Mouse (Mus musculus): ENCODE measurements around the gene Gm27029. TPM values are rescaled to one million over a fixed set of nuclear protein-coding genes. Genes with fewer than 3 reads are reported as not detected.

The Gm27029 gene
- polyA plus RNA-seq, 1 experiment: 1.6 TPM

DNA sequence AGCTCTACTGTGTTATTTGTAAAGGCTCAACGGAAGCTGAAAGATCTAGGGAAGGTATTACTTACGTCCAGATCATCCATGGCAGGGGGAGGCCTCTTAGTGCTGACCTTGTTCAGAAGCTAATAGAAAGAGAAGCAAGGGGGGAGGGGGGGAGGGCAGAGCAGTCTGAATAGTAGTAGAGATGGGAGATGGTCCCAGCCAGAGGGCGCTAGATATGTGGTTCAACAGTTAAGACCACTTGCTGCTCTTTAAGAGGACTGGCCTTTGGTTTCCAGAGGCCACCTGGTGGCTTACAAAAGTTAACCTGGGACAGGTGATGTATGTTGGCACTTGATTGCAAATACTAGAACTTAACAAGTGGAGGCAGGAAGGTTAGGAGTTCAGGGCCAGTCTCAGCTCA is 5.0 kb downstream of the Gm27029 start:
- WGBS: 49% methylated on average over 3 of the region's 3 CpGs
- Histone ChIP-seq H3K36me3 (ENCODE audit: control insufficient read depth, insufficient read depth, low read length) (no peaks in the 10 kb centered on the region), H3K27me3 (replicated peaks; ENCODE audit: control insufficient read depth, insufficient read depth, low read length) (no peaks in the 10 kb centered on the region), H3K4me3 (ENCODE audit: insufficient read depth, low read depth, low read length) (no peak overlapping the region), H3K27ac (ENCODE audit: insufficient read depth, low read depth, low read length) (no peak overlapping the region), H3K4me1 (ENCODE audit: control insufficient read depth, insufficient read depth, low read length) (peaks cover 16% of the 10 kb centered on the region)
- TF ChIP-seq CTCF (conservative IDR thresholded peaks at IDR 0.05; ENCODE audit: insufficient read depth, insufficient read length, low read depth, low read length): no peak
- no peak for TF ChIP-seq POLR2A (IDR thresholded peaks at IDR 0.05; ENCODE audit: low read depth, low read length)
- no peak for DNase-seq

DNA sequence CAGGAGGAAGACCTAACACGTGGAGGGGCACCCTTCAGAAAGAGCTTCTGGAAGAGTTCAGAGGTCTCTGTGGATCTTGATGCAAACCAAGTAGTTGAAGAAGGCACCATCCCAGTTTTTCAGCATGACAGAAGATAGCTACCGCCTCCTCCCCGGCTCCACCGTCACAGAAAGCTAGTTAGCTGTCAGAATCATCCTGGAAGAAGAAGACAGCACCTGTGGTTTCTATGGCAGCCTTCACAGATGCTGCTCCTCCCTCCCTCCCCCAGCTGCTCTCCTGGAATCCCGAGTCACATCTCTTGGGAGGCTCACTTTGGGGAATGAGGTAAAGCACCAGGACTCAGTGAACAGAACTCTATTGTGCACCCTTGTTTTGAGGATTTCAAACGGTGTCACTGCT is 5.6 kb downstream of the Gm27029 start:
- WGBS: 69% methylated on average over 6 of the region's 6 CpGs
- no peak overlapping the region for H3K27ac ChIP-seq (ENCODE audit: insufficient read depth, low read depth, low read length)
- TF ChIP-seq CTCF (conservative IDR thresholded peaks at IDR 0.05; ENCODE audit: insufficient read depth, insufficient read length, low read depth, low read length): no peak
- no peak for TF ChIP-seq POLR2A (IDR thresholded peaks at IDR 0.05; ENCODE audit: low read depth, low read length)
- no peaks in the 10 kb centered on the region for H3K36me3 ChIP-seq (ENCODE audit: control insufficient read depth, insufficient read depth, low read length)
- H3K4me3 ChIP-seq (ENCODE audit: insufficient read depth, low read depth, low read length): no peak overlapping the region
- H3K4me1 ChIP-seq (ENCODE audit: control insufficient read depth, insufficient read depth, low read length): peaks cover 12% of the 10 kb centered on the region
- H3K27me3 ChIP-seq (replicated peaks; ENCODE audit: control insufficient read depth, insufficient read depth, low read length): no peaks in the 10 kb centered on the region
- DNase-seq: no peak

DNA sequence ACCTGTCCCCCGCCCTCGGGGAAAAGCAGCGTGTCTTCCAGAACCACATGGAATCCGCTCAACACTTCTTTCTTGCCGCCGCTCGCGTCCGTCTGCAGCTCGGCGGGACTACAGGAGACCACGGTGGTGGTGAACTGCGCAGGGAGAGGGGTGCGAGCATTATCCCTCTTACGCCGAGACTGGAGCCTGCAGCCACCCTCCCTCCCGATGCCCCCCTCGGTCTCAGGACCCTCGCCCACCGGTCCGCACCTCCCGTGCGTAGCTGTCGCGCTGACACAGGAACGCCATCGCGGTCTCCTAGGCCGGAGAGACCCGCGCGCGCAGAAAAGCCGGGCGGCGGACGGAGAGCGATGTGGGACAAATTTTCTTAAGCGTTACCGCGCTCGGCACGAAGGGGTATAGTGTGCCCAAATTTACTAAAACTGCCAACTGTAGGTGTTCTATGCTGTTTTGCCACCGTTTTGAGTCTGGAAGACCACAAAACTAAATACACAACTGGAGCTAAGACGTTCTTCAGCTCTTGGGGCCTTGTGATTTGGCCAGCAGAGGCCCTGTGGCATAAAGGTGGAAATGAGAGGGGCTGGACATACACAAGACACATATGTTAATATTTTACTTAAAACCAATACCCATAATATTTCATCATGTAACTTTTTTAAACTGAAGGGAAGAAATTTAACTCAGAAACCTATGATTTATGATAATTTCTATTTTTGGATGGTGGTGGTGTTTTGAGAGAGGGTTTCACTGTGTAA is 7.3 kb downstream of the Gm27029 start, which contains the start of gene Aarsd1:
Gene Aarsd1 (minus strand): TSS at position 515 of the 755 bp plus-strand sequence.
- WGBS: under 1% methylated on average over 45 of the region's 45 CpGs
- Histone ChIP-seq H3K27me3 (replicated peaks; ENCODE audit: control insufficient read depth, insufficient read depth, low read length) (no peaks in the 10 kb centered on the region), H3K4me1 (ENCODE audit: control insufficient read depth, insufficient read depth, low read length) (peaks cover 9% of the 10 kb centered on the region; the same call in 1 of the 2 replicates), H3K4me3 (ENCODE audit: insufficient read depth, low read depth, low read length) (peak within 1 kb of the TSS; percentile 91), H3K36me3 (ENCODE audit: control insufficient read depth, insufficient read depth, low read length) (no peaks in the 10 kb centered on the region), H3K27ac (ENCODE audit: insufficient read depth, low read depth, low read length) (peak within 1 kb of the TSS; percentile 93)
- peak; percentile 92 for DNase-seq
- TF ChIP-seq POLR2A (IDR thresholded peaks at IDR 0.05; ENCODE audit: low read depth, low read length): no peak
- TF ChIP-seq CTCF (conservative IDR thresholded peaks at IDR 0.05; ENCODE audit: insufficient read depth, insufficient read length, low read depth, low read length): 0 out of 2 replicates have a peak, but pooled peaks have one; percentile 0

DNA sequence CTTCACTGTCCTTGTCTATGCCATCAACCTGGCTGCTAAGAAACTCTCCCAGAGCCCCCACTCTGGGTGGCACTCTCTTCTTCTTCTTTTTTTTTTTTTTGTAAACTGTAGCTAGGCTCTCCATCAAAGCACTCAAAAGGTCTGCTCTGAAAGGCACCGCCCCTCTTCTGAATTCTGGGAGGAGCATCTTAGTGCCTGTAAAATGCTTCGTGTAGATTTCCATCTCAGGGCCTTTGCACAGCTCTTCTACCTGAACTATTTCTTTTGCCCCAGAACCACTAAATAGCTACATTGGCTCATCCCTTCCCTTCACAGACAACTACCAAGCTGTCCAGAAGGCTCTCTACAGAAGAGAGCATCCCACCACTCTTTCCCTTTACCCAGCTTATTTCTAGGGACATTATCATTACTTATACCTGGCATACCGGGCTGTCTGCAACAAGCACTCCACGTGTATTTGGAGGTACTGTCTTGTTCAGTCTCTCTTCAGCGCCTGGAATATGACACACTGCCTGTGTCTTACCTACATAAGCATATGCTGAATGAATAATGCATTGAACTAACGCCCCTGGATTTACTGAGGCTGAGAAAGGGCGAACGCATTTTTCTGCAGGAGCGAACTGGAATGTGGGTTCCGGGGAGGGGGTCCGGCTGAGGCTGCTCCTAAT is 8.0 kb downstream of the Gm27029 start:
- peaks cover 9% of the 10 kb centered on the region; the same call in 1 of the 2 replicates for H3K4me1 ChIP-seq (ENCODE audit: control insufficient read depth, insufficient read depth, low read length)
- no peaks in the 10 kb centered on the region for H3K27me3 ChIP-seq (replicated peaks; ENCODE audit: control insufficient read depth, insufficient read depth, low read length)
- TF ChIP-seq POLR2A (IDR thresholded peaks at IDR 0.05; ENCODE audit: low read depth, low read length) (no peak), CTCF (conservative IDR thresholded peaks at IDR 0.05; ENCODE audit: insufficient read depth, insufficient read length, low read depth, low read length) (no peak)
- no peaks in the 10 kb centered on the region for H3K36me3 ChIP-seq (ENCODE audit: control insufficient read depth, insufficient read depth, low read length)
- H3K4me3 ChIP-seq (ENCODE audit: insufficient read depth, low read depth, low read length): peak overlapping the region; percentile 91
- H3K27ac ChIP-seq (ENCODE audit: insufficient read depth, low read depth, low read length): no peak overlapping the region
- DNase-seq: peak; percentile 25
- 2% methylated on average over 11 of the region's 11 CpGs for WGBS

DNA sequence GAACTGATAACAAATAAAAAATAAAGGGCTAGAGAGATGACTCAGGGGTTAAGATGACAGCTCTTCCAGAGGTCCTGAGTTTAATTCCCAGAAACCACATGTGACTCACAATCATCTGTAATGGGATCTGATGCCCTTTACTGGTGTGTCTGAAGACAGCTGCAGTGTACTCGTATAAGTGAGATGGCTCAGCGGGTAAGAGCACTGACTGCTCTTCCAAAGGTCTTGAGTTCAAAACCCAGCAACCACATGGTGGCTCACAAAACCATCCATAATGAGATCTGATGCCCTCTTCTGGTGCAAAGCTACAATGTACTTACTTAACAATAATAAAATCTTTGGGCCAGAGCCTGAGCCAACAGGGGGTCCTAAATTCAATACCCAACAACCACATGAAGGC is 9.3 kb downstream of the Gm27029 start:
- peaks cover 2% of the 10 kb centered on the region; the same call in 1 of the 2 replicates for H3K36me3 ChIP-seq (ENCODE audit: control insufficient read depth, insufficient read depth, low read length)
- H3K27me3 ChIP-seq (replicated peaks; ENCODE audit: control insufficient read depth, insufficient read depth, low read length): no peaks in the 10 kb centered on the region
- TF ChIP-seq CTCF (conservative IDR thresholded peaks at IDR 0.05; ENCODE audit: insufficient read depth, insufficient read length, low read depth, low read length): no peak
- no peak for TF ChIP-seq POLR2A (IDR thresholded peaks at IDR 0.05; ENCODE audit: low read depth, low read length)
- H3K27ac ChIP-seq (ENCODE audit: insufficient read depth, low read depth, low read length): no peak overlapping the region
- H3K4me1 ChIP-seq (ENCODE audit: control insufficient read depth, insufficient read depth, low read length): peaks cover 9% of the 10 kb centered on the region; the same call in 1 of the 2 replicates
- no peak for DNase-seq
- no peak overlapping the region for H3K4me3 ChIP-seq (ENCODE audit: insufficient read depth, low read depth, low read length)
- 75% methylated on average over 2 of the region's 2 CpGs for WGBS

DNA sequence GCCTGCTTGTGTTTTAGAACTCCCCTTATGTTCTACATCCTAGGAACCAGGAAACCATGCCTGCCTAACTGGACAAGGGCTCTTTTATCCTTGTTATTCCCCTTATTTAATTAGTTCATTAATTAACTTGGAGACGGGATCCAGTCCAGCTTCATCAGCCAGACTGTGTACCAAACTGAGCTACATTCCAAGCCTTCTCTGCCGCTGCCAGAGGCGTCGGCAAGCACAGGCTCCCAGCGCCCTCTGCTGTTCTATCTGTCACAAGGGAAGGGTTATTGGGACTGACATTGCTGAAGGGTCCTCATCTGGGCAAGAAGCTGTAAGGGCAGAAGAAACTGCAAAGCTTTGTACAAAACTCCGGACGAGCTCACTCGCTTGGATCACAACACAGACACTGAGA is 29.5 kb downstream of the Gm27029 start:
- WGBS: under 1% methylated on average over 8 of the region's 8 CpGs
- TF ChIP-seq POLR2A (IDR thresholded peaks at IDR 0.05; ENCODE audit: low read depth, low read length) (no peak), CTCF (conservative IDR thresholded peaks at IDR 0.05; ENCODE audit: insufficient read depth, insufficient read length, low read depth, low read length) (peak; percentile 98)
- no peaks in the 10 kb centered on the region for H3K27me3 ChIP-seq (replicated peaks; ENCODE audit: control insufficient read depth, insufficient read depth, low read length)
- H3K4me3 ChIP-seq (ENCODE audit: insufficient read depth, low read depth, low read length): no peak overlapping the region
- H3K4me1 ChIP-seq (ENCODE audit: control insufficient read depth, insufficient read depth, low read length): peaks cover 6% of the 10 kb centered on the region
- no peak overlapping the region; the same call in 1 of the 2 replicates for H3K27ac ChIP-seq (ENCODE audit: insufficient read depth, low read depth, low read length)
- no peaks in the 10 kb centered on the region for H3K36me3 ChIP-seq (ENCODE audit: control insufficient read depth, insufficient read depth, low read length)
- peak; percentile 92 for DNase-seq

DNA sequence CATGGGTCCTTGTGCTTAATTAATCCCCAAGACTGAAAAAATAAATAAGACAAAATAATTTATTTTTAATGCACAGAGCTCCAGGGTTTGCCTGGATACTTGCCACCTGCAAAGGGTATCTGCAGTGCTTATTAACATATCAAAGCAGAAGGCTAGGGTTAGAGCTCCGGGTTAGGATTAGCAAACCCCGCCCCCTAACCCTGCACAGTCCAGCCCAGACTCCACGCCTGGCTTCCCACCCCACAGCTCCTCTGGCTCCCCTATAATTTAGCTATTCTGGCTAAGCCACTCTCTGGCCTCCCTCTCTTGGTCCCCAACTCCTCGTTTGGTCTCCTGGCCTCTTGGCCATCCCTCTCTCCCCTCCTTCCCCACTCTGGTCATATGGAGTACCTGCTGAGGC is 42.8 kb downstream of the Gm27029 start:
- Histone ChIP-seq H3K4me1 (ENCODE audit: control insufficient read depth, insufficient read depth, low read length) (no peaks in the 10 kb centered on the region), H3K36me3 (ENCODE audit: control insufficient read depth, insufficient read depth, low read length) (peaks cover 2% of the 10 kb centered on the region; the same call in 1 of the 2 replicates), H3K4me3 (ENCODE audit: insufficient read depth, low read depth, low read length) (no peak overlapping the region), H3K27ac (ENCODE audit: insufficient read depth, low read depth, low read length) (no peak overlapping the region), H3K27me3 (replicated peaks; ENCODE audit: control insufficient read depth, insufficient read depth, low read length) (no peaks in the 10 kb centered on the region)
- TF ChIP-seq CTCF (conservative IDR thresholded peaks at IDR 0.05; ENCODE audit: insufficient read depth, insufficient read length, low read depth, low read length): no peak
- no peak for TF ChIP-seq POLR2A (IDR thresholded peaks at IDR 0.05; ENCODE audit: low read depth, low read length)
- no peak for DNase-seq
- WGBS: 29% methylated on average over 4 of the region's 4 CpGs
